Mouse (Mus musculus) heart, embryonic 15.5 days (tissue): Measurements from ENCODE around the gene Ankrd65. TPM values are rescaled to one million over a fixed set of nuclear protein-coding genes. Genes with fewer than 3 reads are reported as not detected.
"Not testable (repeated sequence)": the region's sequence is repeated elsewhere in the genome, so short reads cannot be mapped to it uniquely, and the experiment has no call there.

Experiments
- ATAC-seq: fragments of 200-750 bp; cut with Nextera tagmentation; replicated peaks from 2 replicates; pipeline ENCODE4 v1.8.0; 2017; ENCODE audit warnings: low read depth, moderate TSS enrichment; ENCODE audit not compliant: insufficient number of reproducible peaks, insufficient read depth, low FRiP score
- H3K27ac ChIP-seq: fragments of 300-500 bp; sonication (generic); 2 replicates; pipeline ENCODE4 v1.5.1; 2015; ENCODE audit warnings: mild to moderate bottlenecking, inconsistent platforms
- H3K27me3 ChIP-seq: fragments of 300-500 bp; sonication (generic); 2 replicates; pipeline ENCODE4 v1.6.1; 2015; ENCODE audit warnings: inconsistent platforms
- H3K36me3 ChIP-seq: fragments of 300-500 bp; sonication (generic); 2 replicates; pipeline ENCODE4 v1.6.1; 2015; ENCODE audit warnings: mild to moderate bottlenecking, inconsistent platforms
- H3K4me1 ChIP-seq: fragments of 300-500 bp; sonication (generic); replicated peaks from 2 replicates; pipeline ENCODE4 v1.6.1; 2015; ENCODE audit warnings: inconsistent platforms
- H3K4me2 ChIP-seq: fragments of 300-500 bp; sonication (generic); 2 replicates; pipeline ENCODE4 v1.6.1; 2015; ENCODE audit warnings: inconsistent platforms, mild to moderate bottlenecking, moderate library complexity
- H3K4me3 ChIP-seq: fragments of 300-500 bp; sonication (generic); 2 replicates; pipeline ENCODE4 v1.5.1; 2015; ENCODE audit warnings: mild to moderate bottlenecking, inconsistent platforms
- H3K9ac ChIP-seq: fragments of 300-500 bp; sonication (generic); 2 replicates; pipeline ENCODE4 v1.6.1; 2015; ENCODE audit warnings: mild to moderate bottlenecking, inconsistent platforms
- H3K9me3 ChIP-seq: fragments of 300-500 bp; sonication (generic); replicated peaks from 2 replicates; pipeline ENCODE4 v1.6.1; 2016; ENCODE audit warnings: inconsistent platforms
- WGBS: fragments of 180-500 bp; shearing (Covaris S2); methylation state at CpG from one replicate; pipeline ENCODE4 v1.1.7; 2015; ENCODE audit warnings: mixed read lengths; 5-methylcytosine and 5-hydroxymethylcytosine counted together
- polyA plus RNA-seq: library from polyadenylated mRNA; unstranded; fragments of >200 nt; fragmentation: Nextera tagmentation; extraction: Ambion mirVana; gene quantifications from 2 replicates; pipeline ENCODE4 v1.2.1, GENCODE M21; 2015

Ankrd65 gene
- polyA plus RNA-seq, 1 experiment from 2014 or later: not detected

- H3K9me3 ChIP-seq: no peaks in the 10 kb centered on the region
- peak overlapping the region; percentile 65 for H3K27ac ChIP-seq
- no peak overlapping the region for H3K4me2 ChIP-seq
- no peak overlapping the region for H3K4me3 ChIP-seq
- no peak for ATAC-seq
- H3K27me3 ChIP-seq: peaks cover 29% of the 10 kb centered on the region
- 52% methylated on average over 3 of the region's 3 CpGs for WGBS
- no peaks in the 10 kb centered on the region for H3K36me3 ChIP-seq
- H3K9ac ChIP-seq: no peak overlapping the region
- peaks cover 57% of the 10 kb centered on the region for H3K4me1 ChIP-seq
These were observed 14.4 kb upstream of the Ankrd65 start for GRCm38 (mm10) chr4:155775855-155776254.

- no peaks in the 10 kb centered on the region for H3K9me3 ChIP-seq
- H3K4me1 ChIP-seq: peaks cover 60% of the 10 kb centered on the region
- H3K4me2 ChIP-seq: no peak overlapping the region
- peaks cover 19% of the 10 kb centered on the region for H3K27me3 ChIP-seq
- no peak overlapping the region for H3K4me3 ChIP-seq
- H3K27ac ChIP-seq: peak overlapping the region; percentile 69
- no peak for ATAC-seq
- H3K9ac ChIP-seq: no peak overlapping the region
- no peaks in the 10 kb centered on the region for H3K36me3 ChIP-seq
- WGBS: 42% methylated on average over 2 of the region's 2 CpGs
These were observed 13.4 kb upstream of the Ankrd65 start for GRCm38 (mm10) chr4:155776704-155777335.

- no peak overlapping the region for H3K4me2 ChIP-seq
- H3K9ac ChIP-seq: no peak overlapping the region
- peak overlapping the region; percentile 47 for H3K27ac ChIP-seq
- 52% methylated on average over 2 of the region's 2 CpGs for WGBS
- H3K36me3 ChIP-seq: no peaks in the 10 kb centered on the region
- no peak overlapping the region for H3K4me3 ChIP-seq
- H3K4me1 ChIP-seq: peaks cover 60% of the 10 kb centered on the region
- no peak for ATAC-seq
- peaks cover 9% of the 10 kb centered on the region for H3K27me3 ChIP-seq
- H3K9me3 ChIP-seq: no peaks in the 10 kb centered on the region
These were observed 12.4 kb upstream of the Ankrd65 start for GRCm38 (mm10) chr4:155777816-155778215.

- 86% methylated on average over 4 of the region's 4 CpGs for WGBS
- Histone ChIP-seq H3K4me1 (peaks cover 57% of the 10 kb centered on the region), H3K9ac (no peak overlapping the region)
These were observed 10.7 kb upstream of the Ankrd65 start for GRCm38 (mm10) chr4:155779498-155779897.

GRCm38 (mm10) chr4:155780895-155781294 lies 9.3 kb upstream of the Ankrd65 start:
- Histone ChIP-seq H3K27ac (peak overlapping the region; percentile 50), H3K9ac (no peak overlapping the region), H3K9me3 (no peaks in the 10 kb centered on the region), H3K4me2 (no peak overlapping the region), H3K4me1 (peaks cover 54% of the 10 kb centered on the region), H3K4me3 (no peak overlapping the region), H3K27me3 (no peaks in the 10 kb centered on the region), H3K36me3 (no peaks in the 10 kb centered on the region)
- WGBS: 29% methylated on average over 6 of the region's 6 CpGs
- ATAC-seq: no peak

More at GRCm38 (mm10) chr4:155779498-155779897, 10.7 kb upstream of the Ankrd65 start:
- Histone ChIP-seq H3K9me3 (no peaks in the 10 kb centered on the region), H3K27me3 (no peaks in the 10 kb centered on the region), H3K36me3 (no peaks in the 10 kb centered on the region), H3K4me3 (no peak overlapping the region), H3K4me2 (no peak overlapping the region), H3K27ac (no peak overlapping the region)
- no peak for ATAC-seq

GRCm38 (mm10) chr4:155783486-155784080 lies 6.7 kb upstream of the Ankrd65 start:
- 29% methylated on average over 16 of the region's 16 CpGs for WGBS
- Histone ChIP-seq H3K27me3 (no peaks in the 10 kb centered on the region), H3K27ac (peak overlapping the region; percentile 89), H3K4me3 (peak overlapping the region; percentile 65), H3K9ac (peak overlapping the region; percentile 75), H3K36me3 (no peaks in the 10 kb centered on the region), H3K9me3 (no peaks in the 10 kb centered on the region), H3K4me2 (peak overlapping the region; percentile 91), H3K4me1 (peaks cover 36% of the 10 kb centered on the region)
- peak; percentile 13; the same call in 1 of the 2 replicates for ATAC-seq

GRCm38 (mm10) chr4:155784081-155784701 lies 6.0 kb upstream of the Ankrd65 start:
- no peaks in the 10 kb centered on the region for H3K27me3 ChIP-seq
- H3K27ac ChIP-seq: peak overlapping the region; percentile 89
- peak overlapping the region; percentile 75 for H3K9ac ChIP-seq
- under 1% methylated on average over 52 of the region's 52 CpGs for WGBS
- ATAC-seq: peak; percentile 69
- no peaks in the 10 kb centered on the region for H3K9me3 ChIP-seq
- H3K36me3 ChIP-seq: no peaks in the 10 kb centered on the region
- H3K4me3 ChIP-seq: peak overlapping the region; percentile 65
- H3K4me2 ChIP-seq: peak overlapping the region; percentile 91
- peaks cover 32% of the 10 kb centered on the region for H3K4me1 ChIP-seq

GRCm38 (mm10) chr4:155785246-155785645 lies 5.0 kb upstream of the Ankrd65 start:
- Histone ChIP-seq H3K4me2 (peak overlapping the region; percentile 31), H3K9me3 (no peaks in the 10 kb centered on the region), H3K27me3 (no peaks in the 10 kb centered on the region), H3K9ac (0 out of 2 replicates have a peak overlapping the region, but pooled peaks have one; percentile 9), H3K27ac (peak overlapping the region; percentile 24; the same call in 1 of the 2 replicates), H3K4me1 (peaks cover 27% of the 10 kb centered on the region), H3K36me3 (no peaks in the 10 kb centered on the region), H3K4me3 (peak overlapping the region; percentile 24)
- 67% methylated on average over 10 of the region's 10 CpGs for WGBS
- ATAC-seq: no peak

GRCm38 (mm10) chr4:155785819-155786218 lies 4.4 kb upstream of the Ankrd65 start, which contains the start of gene Tmem88b:
Gene Tmem88b (minus strand): TSS chr4:155785874.
- Histone ChIP-seq H3K36me3 (no peaks in the 10 kb centered on the region), H3K4me3 (peak within 1 kb of the TSS; percentile 65), H3K9me3 (no peaks in the 10 kb centered on the region), H3K9ac (peak within 1 kb of the TSS; percentile 75; the same call in 1 of the 2 replicates), H3K27ac (peak within 1 kb of the TSS; percentile 89), H3K4me2 (peak within 1 kb of the TSS; percentile 91), H3K27me3 (no peaks in the 10 kb centered on the region), H3K4me1 (peaks cover 23% of the 10 kb centered on the region)
- ATAC-seq: no peak
- WGBS: 49% methylated on average over 5 of the region's 5 CpGs

GRCm38 (mm10) chr4:155788300-155788699 lies 1.9 kb upstream of the Ankrd65 start:
- ATAC-seq: no peak
- Histone ChIP-seq H3K9ac (no peak overlapping the region), H3K27me3 (no peaks in the 10 kb centered on the region), H3K9me3 (no peaks in the 10 kb centered on the region), H3K4me1 (peaks cover 18% of the 10 kb centered on the region), H3K27ac (no peak overlapping the region), H3K4me3 (no peak overlapping the region), H3K36me3 (no peaks in the 10 kb centered on the region), H3K4me2 (no peak overlapping the region)
- WGBS: 55% methylated on average over 3 of the region's 3 CpGs

GRCm38 (mm10) chr4:155788833-155789232 lies 1.4 kb upstream of the Ankrd65 start:
- H3K4me3 ChIP-seq, H3K9me3 ChIP-seq, H3K27me3 ChIP-seq, ATAC-seq, H3K27ac ChIP-seq, H3K36me3 ChIP-seq, H3K9ac ChIP-seq, H3K4me2 ChIP-seq: not testable (repeated sequence)
- peaks cover 16% of the 10 kb centered on the region for H3K4me1 ChIP-seq
- WGBS: 80% methylated on average over 4 of the region's 4 CpGs
